ENCODE assay signal across 29 mouse cellular contexts in the genomic region with DNA sequence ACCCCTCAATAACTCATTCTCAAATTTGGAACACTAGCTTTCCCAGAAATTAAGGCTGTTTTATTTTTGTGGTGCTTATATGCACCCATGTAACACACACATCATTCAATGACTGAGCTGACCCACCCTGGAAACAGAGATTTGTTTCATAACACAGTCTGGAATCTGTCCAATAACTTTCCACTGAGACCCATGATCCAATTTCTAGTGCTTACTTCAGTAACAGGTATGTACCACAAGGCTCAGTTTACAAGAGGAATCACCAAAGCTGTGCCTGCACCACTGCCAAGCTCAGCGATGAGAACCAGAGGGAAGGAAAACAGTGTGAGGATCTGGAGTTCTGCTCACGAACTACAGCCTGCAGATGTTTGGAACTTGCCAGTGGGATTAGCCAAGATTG.
DNase-seq lines count a peak whose midpoint lies in the region; ATAC-seq and TF ChIP-seq lines count a peak whose summit lies in the region.
"Had no signal": no experiment of that assay in that cellular context is flagged by ENCODE, and none has a peak within 500 bp of the region (broad histone marks: within the 10 kb centered on the region; RNA-seq: fewer than 3 reads in every experiment).

No protein-coding gene starts in this region.

- no peak overlapping the region for H3K4me2 ChIP-seq in embryonic facial prominence, embryonic 14.5 days (ENCODE audit: low read depth, low read length)
- no peak overlapping the region for H3K4me2 ChIP-seq in midbrain, postnatal 0 days (ENCODE audit: low read depth, low read length, poor library complexity, severe bottlenecking)
- H3K4me2 ChIP-seq: hindbrain, embryonic 12.5 days; intestine, embryonic 15.5 days; liver, embryonic 15.5 days; lung, embryonic 15.5 days; midbrain, embryonic 11.5 days; neural tube, embryonic 13.5 days had no signal

- peak; percentile 39 for DNase-seq in embryonic facial prominence, embryonic 14.5 days (ENCODE audit: low spot score)
- DNase-seq in embryonic facial prominence, embryonic 10.5 days (ENCODE audit: low spot score), result no peak
- DNase-seq in heart, adult 18-20 months, result peak; percentile 9 to 25
- no peak for DNase-seq in heart, postnatal 36 days
- peak; percentile 1 for DNase-seq in lung, postnatal 14 days
- DNase-seq in lung, postnatal 4 days, result no peak
- no peak for DNase-seq in midbrain, postnatal 0 days (ENCODE audit: low spot score)
- no peak for DNase-seq in layer of hippocampus, postnatal 10 days (ENCODE audit: low spot score in 2 of 2)
- DNase-seq: adrenal gland, adult 8-10 months; cerebellum, adult 2 months; cerebellum, postnatal 25 days; kidney, adult 2 months; kidney, postnatal 36 days; left cerebral cortex, postnatal 4 days; right cerebral cortex, postnatal 4 days; thymus, adult 2 months; thymus, postnatal 36 days had no signal

- ATAC-seq in embryonic facial prominence, embryonic 14.5 days (ENCODE audit: low read depth), result no peak
- ATAC-seq in midbrain, postnatal 0 days (ENCODE audit: low FRiP score), result no peak
- ATAC-seq: forebrain, embryonic 14.5 days; hindbrain, postnatal 0 days; intestine, embryonic 15.5 days; midbrain, embryonic 16.5 days had no signal

- no peaks in the 10 kb centered on the region for H3K36me3 ChIP-seq in embryonic facial prominence, embryonic 14.5 days (ENCODE audit: control insufficient read depth, insufficient read depth, low read length)
- no peaks in the 10 kb centered on the region for H3K36me3 ChIP-seq in embryonic facial prominence, embryonic 10.5 days (replicated peaks)
- H3K36me3 ChIP-seq in midbrain, postnatal 0 days (ENCODE audit: insufficient read depth, low read length), result no peaks in the 10 kb centered on the region
- H3K36me3 ChIP-seq: hindbrain, embryonic 12.5 days; intestine, embryonic 15.5 days; liver, embryonic 15.5 days; lung, embryonic 15.5 days; neural tube, embryonic 13.5 days had no signal

- H3K9ac ChIP-seq in embryonic facial prominence, embryonic 14.5 days (ENCODE audit: low read depth, low read length), result no peak overlapping the region
- no peak overlapping the region for H3K9ac ChIP-seq in midbrain, postnatal 0 days (replicated peaks; ENCODE audit: low read length, poor library complexity, severe bottlenecking)
- H3K9ac ChIP-seq: hindbrain, embryonic 12.5 days; intestine, embryonic 15.5 days; liver, embryonic 15.5 days; lung, embryonic 15.5 days; neural tube, embryonic 13.5 days had no signal

- no peak for TF ChIP-seq CTCF in midbrain, postnatal 0 days (IDR thresholded peaks at IDR 0.05)

- H3K4me3 ChIP-seq in embryonic facial prominence, embryonic 14.5 days (ENCODE audit: low read depth, low read length), result no peak overlapping the region
- no peak overlapping the region for H3K4me3 ChIP-seq in embryonic facial prominence, embryonic 10.5 days
- H3K4me3 ChIP-seq in midbrain, postnatal 0 days (ENCODE audit: low read depth, low read length), result no peak overlapping the region
- H3K4me3 ChIP-seq: hindbrain, embryonic 12.5 days; intestine, embryonic 15.5 days; layer of hippocampus, adult 2 months; liver, embryonic 15.5 days; lung, embryonic 15.5 days; myocyte; neural tube, embryonic 13.5 days had no signal

- H3K27me3 ChIP-seq in embryonic facial prominence, embryonic 14.5 days (replicated peaks; ENCODE audit: control insufficient read depth, insufficient read depth, low read length), result no peaks in the 10 kb centered on the region
- H3K27me3 ChIP-seq in embryonic facial prominence, embryonic 10.5 days (replicated peaks; ENCODE audit: low read depth, poor library complexity, severe bottlenecking), result no peaks in the 10 kb centered on the region
- no peaks in the 10 kb centered on the region for H3K27me3 ChIP-seq in midbrain, postnatal 0 days (ENCODE audit: insufficient read depth, low read length)
- H3K27me3 ChIP-seq: CH12.LX; hindbrain, embryonic 12.5 days; intestine, embryonic 15.5 days; liver, embryonic 15.5 days; lung, embryonic 15.5 days; neural tube, embryonic 13.5 days had no signal

- H3K9me3 ChIP-seq in embryonic facial prominence, embryonic 14.5 days (ENCODE audit: control insufficient read depth, low read length), result no peaks in the 10 kb centered on the region
- H3K9me3 ChIP-seq in embryonic facial prominence, embryonic 10.5 days, result no peaks in the 10 kb centered on the region
- H3K9me3 ChIP-seq in midbrain, postnatal 0 days (ENCODE audit: low read length), result no peaks in the 10 kb centered on the region
- H3K9me3 ChIP-seq: hindbrain, embryonic 12.5 days; intestine, embryonic 15.5 days; liver, embryonic 15.5 days; lung, embryonic 15.5 days; neural tube, embryonic 13.5 days had no signal

- no peaks in the 10 kb centered on the region for H3K4me1 ChIP-seq in embryonic facial prominence, embryonic 14.5 days (ENCODE audit: control insufficient read depth, insufficient read depth, low read length)
- H3K4me1 ChIP-seq in embryonic facial prominence, embryonic 10.5 days, result peaks cover 6% of the 10 kb centered on the region; the same call in 1 of the 2 replicates
- no peaks in the 10 kb centered on the region for H3K4me1 ChIP-seq in midbrain, postnatal 0 days (ENCODE audit: insufficient read depth, low read length)
- H3K4me1 ChIP-seq: hindbrain, embryonic 12.5 days; intestine, embryonic 15.5 days; liver, embryonic 15.5 days; lung, embryonic 15.5 days; neural tube, embryonic 13.5 days had no signal

- WGBS in embryonic facial prominence, embryonic 14.5 days, result 43% methylated on average over 2 of the region's 2 CpGs
- WGBS in embryonic facial prominence, embryonic 10.5 days, result 77% methylated on average over 2 of the region's 2 CpGs
- 82% methylated on average over 2 of the region's 2 CpGs for WGBS in midbrain, postnatal 0 days

- H3K27ac ChIP-seq in embryonic facial prominence, embryonic 14.5 days (replicated peaks; ENCODE audit: low read depth, low read length), result no peak overlapping the region
- H3K27ac ChIP-seq in embryonic facial prominence, embryonic 10.5 days (replicated peaks), result no peak overlapping the region
- no peak overlapping the region for H3K27ac ChIP-seq in midbrain, postnatal 0 days (ENCODE audit: low read depth, low read length)
- H3K27ac ChIP-seq: hindbrain, embryonic 12.5 days; hindbrain, postnatal 0 days; intestine, embryonic 15.5 days; layer of hippocampus, adult 2 months; liver, embryonic 15.5 days; lung, embryonic 15.5 days; neural tube, embryonic 13.5 days had no signal

- intact Hi-C loops in heart, postnatal 36 days (cut with DNase I), result no loop called here

Comparison
In these comparisons a context has a peak if more than half of its experiments do, and no peak if none do; other contexts are left out.
1. DNase-seq: peak in embryonic facial prominence, embryonic 14.5 days (single experiment), heart, adult 18-20 months (2 of 2) and lung, postnatal 14 days (single experiment); none in embryonic facial prominence, embryonic 10.5 days (single experiment), heart, postnatal 36 days (0 of 2), lung, postnatal 4 days (0 of 2), midbrain, postnatal 0 days (single experiment) and layer of hippocampus, postnatal 10 days (0 of 2).